Mouse (Mus musculus) olfactory bulb, adult 2 months (tissue): ENCODE results near the gene Pstpip1.

Experiments
- CTCF ChIP-seq: fragments of 200-500 bp; IDR thresholded peaks from 2 replicates; pipeline ENCODE4 v1.5.1; 2012; ENCODE audit warnings: low read depth, mild to moderate bottlenecking, low read length, moderate library complexity; ENCODE audit not compliant: insufficient read depth
- POLR2A ChIP-seq: fragments of 200-500 bp; IDR thresholded peaks from 2 replicates; pipeline ENCODE4 v1.6.1; 2012; ENCODE audit warnings: mild to moderate bottlenecking, low read depth, low read length, moderate library complexity; ENCODE audit not compliant: insufficient read depth

DNA sequence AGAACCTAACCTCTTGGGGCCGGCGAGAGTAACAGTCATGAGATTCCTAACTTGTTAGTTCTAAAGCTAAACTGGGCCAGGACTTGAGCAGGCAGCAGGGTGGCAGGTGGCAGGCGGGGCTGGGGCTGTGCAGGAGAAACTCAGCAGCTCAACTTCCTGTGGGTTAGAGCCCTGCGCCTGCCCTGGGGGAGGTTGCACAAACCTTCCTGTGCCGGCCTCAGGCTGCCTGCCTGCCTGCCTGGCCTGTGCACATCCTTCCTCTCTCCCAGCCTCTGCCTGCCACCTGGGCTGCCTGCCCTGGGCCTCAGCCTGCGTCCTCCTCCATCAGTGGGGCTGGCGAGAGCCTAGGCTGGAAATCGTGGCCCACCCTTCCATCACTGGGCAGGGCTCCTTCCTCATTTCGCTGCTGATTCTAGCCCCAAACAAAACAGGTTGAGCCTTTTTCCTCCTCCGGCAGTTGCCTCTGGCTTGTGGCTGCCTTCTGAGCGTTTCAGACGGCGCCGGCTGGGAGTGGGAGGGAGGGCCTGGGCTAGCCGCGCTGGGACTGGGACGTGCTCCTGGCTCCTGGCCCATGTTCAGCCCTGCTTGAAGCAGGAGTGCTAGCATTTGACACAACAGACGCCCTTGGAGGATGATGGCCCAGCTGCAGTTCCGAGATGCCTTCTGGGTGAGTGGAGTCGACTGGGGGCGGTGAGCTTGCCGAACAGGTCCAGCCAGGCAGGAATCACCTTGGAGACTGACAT lies at the start of gene Pstpip1:
- TF ChIP-seq CTCF (no peak), POLR2A (no peak)
